Mouse (Mus musculus): ENCODE results near the gene Hnrnpu. TPM values are rescaled to one million over a fixed set of nuclear protein-coding genes. Genes with fewer than 3 reads are reported as not detected.
A peak's percentile ranks its signal among the peaks of the same experiment; 100 is the strongest.
"Not testable (repeated sequence)": the region's sequence is repeated elsewhere in the genome, so short reads cannot be mapped to it uniquely, and the experiment has no call there.

Hnrnpu gene
- polyA plus RNA-seq, 1 experiment from 2014 or later: 313 TPM

- not testable (repeated sequence) for H3K9ac ChIP-seq; H3K4me2 ChIP-seq (replicated peaks); H3K4me3 ChIP-seq (replicated peaks; ENCODE audit: low read length); DNase-seq (ENCODE audit: low spot score); H3K9me3 ChIP-seq (ENCODE audit: control insufficient read depth, low read length); H3K4me1 ChIP-seq (replicated peaks; ENCODE audit: control insufficient read depth, insufficient read depth, low read length); H3K27ac ChIP-seq; ATAC-seq (ENCODE audit: low FRiP score); H3K27me3 ChIP-seq (ENCODE audit: control insufficient read depth, insufficient read depth, low read length); H3K36me3 ChIP-seq (replicated peaks; ENCODE audit: control insufficient read depth, insufficient read depth)
- WGBS: 95% methylated on average over 10 of the region's 10 CpGs
Measured at GRCm38 (mm10) chr1:178344071-178344805, 6.6 kb upstream of the Hnrnpu start.

- Histone ChIP-seq H3K36me3 (replicated peaks; ENCODE audit: control insufficient read depth, insufficient read depth) (no peaks in the 10 kb centered on the region), H3K4me3 (replicated peaks; ENCODE audit: low read length) (no peak overlapping the region), H3K4me2 (replicated peaks) (no peak overlapping the region), H3K9me3 (ENCODE audit: control insufficient read depth, low read length) (no peaks in the 10 kb centered on the region), H3K4me1 (replicated peaks; ENCODE audit: control insufficient read depth, insufficient read depth, low read length) (no peaks in the 10 kb centered on the region), H3K27me3 (ENCODE audit: control insufficient read depth, insufficient read depth, low read length) (no peaks in the 10 kb centered on the region), H3K27ac (no peak overlapping the region), H3K9ac (no peak overlapping the region)
- ATAC-seq (ENCODE audit: low FRiP score): no peak
- no peak for DNase-seq (ENCODE audit: low spot score)
- 79% methylated on average over 4 of the region's 5 CpGs for WGBS
Measured at GRCm38 (mm10) chr1:178342612-178343011, 5.0 kb upstream of the Hnrnpu start.

GRCm38 (mm10) chr1:178342063-178342462 lies 4.5 kb upstream of the Hnrnpu start:
- H3K9me3 ChIP-seq (ENCODE audit: control insufficient read depth, low read length): no peaks in the 10 kb centered on the region
- H3K27me3 ChIP-seq (ENCODE audit: control insufficient read depth, insufficient read depth, low read length): no peaks in the 10 kb centered on the region
- H3K27ac ChIP-seq: no peak overlapping the region
- no peaks in the 10 kb centered on the region for H3K36me3 ChIP-seq (replicated peaks; ENCODE audit: control insufficient read depth, insufficient read depth)
- ATAC-seq (ENCODE audit: low FRiP score) (no peak), DNase-seq (ENCODE audit: low spot score) (no peak)
- WGBS: 83% methylated on average over 1 of the region's 1 CpGs
- H3K4me2 ChIP-seq (replicated peaks): no peak overlapping the region
- no peak overlapping the region for H3K9ac ChIP-seq
- H3K4me1 ChIP-seq (replicated peaks; ENCODE audit: control insufficient read depth, insufficient read depth, low read length): no peaks in the 10 kb centered on the region
- no peak overlapping the region for H3K4me3 ChIP-seq (replicated peaks; ENCODE audit: low read length)

- DNase-seq (ENCODE audit: low spot score): no peak
- H3K4me1 ChIP-seq (replicated peaks; ENCODE audit: control insufficient read depth, insufficient read depth, low read length): no peaks in the 10 kb centered on the region
- no peak for ATAC-seq (ENCODE audit: low FRiP score)
- H3K9me3 ChIP-seq (ENCODE audit: control insufficient read depth, low read length): no peaks in the 10 kb centered on the region
- H3K36me3 ChIP-seq (replicated peaks; ENCODE audit: control insufficient read depth, insufficient read depth): no peaks in the 10 kb centered on the region
- no peak overlapping the region for H3K9ac ChIP-seq
- H3K27ac ChIP-seq: no peak overlapping the region
- WGBS: 88% methylated on average over 3 of the region's 3 CpGs
- no peak overlapping the region for H3K4me2 ChIP-seq (replicated peaks)
- no peak overlapping the region for H3K4me3 ChIP-seq (replicated peaks; ENCODE audit: low read length)
- no peaks in the 10 kb centered on the region for H3K27me3 ChIP-seq (ENCODE audit: control insufficient read depth, insufficient read depth, low read length)
Measured at GRCm38 (mm10) chr1:178341435-178341834, 3.8 kb upstream of the Hnrnpu start.

GRCm38 (mm10) chr1:178340213-178340612 lies 2.6 kb upstream of the Hnrnpu start:
- ATAC-seq (ENCODE audit: low FRiP score): no peak
- Histone ChIP-seq H3K9me3 (ENCODE audit: control insufficient read depth, low read length) (no peaks in the 10 kb centered on the region), H3K9ac (no peak overlapping the region)

GRCm38 (mm10) chr1:178338318-178338641 lies 683 bp upstream of the Hnrnpu start:
- peak overlapping the region; percentile 100 for H3K9ac ChIP-seq
- no peaks in the 10 kb centered on the region for H3K27me3 ChIP-seq (ENCODE audit: control insufficient read depth, insufficient read depth, low read length)
- H3K9me3 ChIP-seq (ENCODE audit: control insufficient read depth, low read length): no peaks in the 10 kb centered on the region
- no peak for DNase-seq (ENCODE audit: low spot score)
- WGBS: 3% methylated on average over 6 of the region's 6 CpGs
- ATAC-seq (ENCODE audit: low FRiP score): no peak
- peak overlapping the region; percentile 94 for H3K4me3 ChIP-seq (replicated peaks; ENCODE audit: low read length)
- peaks cover 20% of the 10 kb centered on the region for H3K4me1 ChIP-seq (replicated peaks; ENCODE audit: control insufficient read depth, insufficient read depth, low read length)
- H3K36me3 ChIP-seq (replicated peaks; ENCODE audit: control insufficient read depth, insufficient read depth): peaks cover 24% of the 10 kb centered on the region
- H3K4me2 ChIP-seq (replicated peaks): peak overlapping the region; percentile 97
- peak overlapping the region; percentile 99 for H3K27ac ChIP-seq

More at GRCm38 (mm10) chr1:178340213-178340612, 2.6 kb upstream of the Hnrnpu start:
- Histone ChIP-seq H3K4me1 (replicated peaks; ENCODE audit: control insufficient read depth, insufficient read depth, low read length) (peaks cover 6% of the 10 kb centered on the region; the same call in 1 of the 2 replicates), H3K27ac (no peak overlapping the region), H3K4me2 (replicated peaks) (no peak overlapping the region), H3K27me3 (ENCODE audit: control insufficient read depth, insufficient read depth, low read length) (no peaks in the 10 kb centered on the region), H3K4me3 (replicated peaks; ENCODE audit: low read length) (no peak overlapping the region), H3K36me3 (replicated peaks; ENCODE audit: control insufficient read depth, insufficient read depth) (peaks cover 6% of the 10 kb centered on the region)
- DNase-seq (ENCODE audit: low spot score): no peak
- WGBS: 92% methylated on average over 2 of the region's 2 CpGs

- no peaks in the 10 kb centered on the region for H3K27me3 ChIP-seq (ENCODE audit: control insufficient read depth, insufficient read depth, low read length)
- ATAC-seq (ENCODE audit: low FRiP score): peak; percentile 60
Measured at GRCm38 (mm10) chr1:178336777-178337481, 668 bp downstream of the Hnrnpu start.

GRCm38 (mm10) chr1:178336289-178336775 lies 1.3 kb downstream of the Hnrnpu start:
- peaks cover 20% of the 10 kb centered on the region for H3K4me1 ChIP-seq (replicated peaks; ENCODE audit: control insufficient read depth, insufficient read depth, low read length)
- under 1% methylated on average over 38 of the region's 53 CpGs for WGBS
- H3K9me3 ChIP-seq (ENCODE audit: control insufficient read depth, low read length): no peaks in the 10 kb centered on the region
- peak; percentile 93 for ATAC-seq (ENCODE audit: low FRiP score)
- H3K27ac ChIP-seq: peak overlapping the region; percentile 99
- H3K9ac ChIP-seq: peak overlapping the region; percentile 100
- peaks cover 44% of the 10 kb centered on the region for H3K36me3 ChIP-seq (replicated peaks; ENCODE audit: control insufficient read depth, insufficient read depth)
- no peaks in the 10 kb centered on the region for H3K27me3 ChIP-seq (ENCODE audit: control insufficient read depth, insufficient read depth, low read length)
- peak overlapping the region; percentile 94 for H3K4me3 ChIP-seq (replicated peaks; ENCODE audit: low read length)
- peak; percentile 95 for DNase-seq (ENCODE audit: low spot score)
- peak overlapping the region; percentile 97 for H3K4me2 ChIP-seq (replicated peaks)

More at GRCm38 (mm10) chr1:178336777-178337481, 668 bp downstream of the Hnrnpu start:
- under 1% methylated on average over 76 of the region's 89 CpGs for WGBS
- Histone ChIP-seq H3K9ac (peak overlapping the region; percentile 100), H3K4me3 (replicated peaks; ENCODE audit: low read length) (peak overlapping the region; percentile 94), H3K4me2 (replicated peaks) (peak overlapping the region; percentile 97), H3K4me1 (replicated peaks; ENCODE audit: control insufficient read depth, insufficient read depth, low read length) (peaks cover 20% of the 10 kb centered on the region), H3K9me3 (ENCODE audit: control insufficient read depth, low read length) (no peaks in the 10 kb centered on the region), H3K27ac (peak overlapping the region; percentile 99), H3K36me3 (replicated peaks; ENCODE audit: control insufficient read depth, insufficient read depth) (peaks cover 38% of the 10 kb centered on the region)
- DNase-seq (ENCODE audit: low spot score): no peak

GRCm38 (mm10) chr1:178335860-178336261 lies 1.7 kb downstream of the Hnrnpu start:
- ATAC-seq (ENCODE audit: low FRiP score) (no peak), DNase-seq (ENCODE audit: low spot score) (no peak)
- WGBS: under 1% methylated on average over 16 of the region's 16 CpGs

More at GRCm38 (mm10) chr1:178335860-178336261, 1.7 kb downstream of the Hnrnpu start:
- peak overlapping the region; percentile 100 for H3K9ac ChIP-seq
- peak overlapping the region; percentile 94 for H3K4me3 ChIP-seq (replicated peaks; ENCODE audit: low read length)
- peaks cover 20% of the 10 kb centered on the region for H3K4me1 ChIP-seq (replicated peaks; ENCODE audit: control insufficient read depth, insufficient read depth, low read length)
- no peaks in the 10 kb centered on the region for H3K9me3 ChIP-seq (ENCODE audit: control insufficient read depth, low read length)
- no peaks in the 10 kb centered on the region for H3K27me3 ChIP-seq (ENCODE audit: control insufficient read depth, insufficient read depth, low read length)
- peak overlapping the region; percentile 99 for H3K27ac ChIP-seq
- peak overlapping the region; percentile 97 for H3K4me2 ChIP-seq (replicated peaks)
- peaks cover 48% of the 10 kb centered on the region for H3K36me3 ChIP-seq (replicated peaks; ENCODE audit: control insufficient read depth, insufficient read depth)
